Mouse (Mus musculus) CD4-positive, CD25-positive, alpha-beta regulatory T cell (primary cell): ENCODE measurements around the gene Gpx4. TPM values are rescaled to one million over a fixed set of nuclear protein-coding genes. Genes with fewer than 3 reads are reported as not detected.

Experiments used
- polyA plus RNA-seq: library from polyadenylated mRNA; unstranded; fragments of 100-300 nt; shearing (Covaris generic); gene quantifications from one replicate; pipeline ENCODE4 v1.2.1, GENCODE M21; 2017

Gpx4 gene
- polyA plus RNA-seq = 441 TPM

GRCm38 (mm10) chr10:80047041-80047565, at the start of gene Gpx4:
TSS of gene Gpx4 (plus strand) at chr10:80047166.

GRCm38 (mm10) chr10:80016511-80016910, 30.5 kb upstream of the Gpx4 start, which contains the start of gene Arhgap45:
TSS of gene Arhgap45 (plus strand) at chr10:80016653.

GRCm38 (mm10) chr10:80039559-80039979, 7.4 kb upstream of the Gpx4 start, which contains the start of gene Polr2e:
TSS of gene Polr2e (minus strand) at chr10:80039795.

GRCm38 (mm10) chr10:80105460-80105859, 58.5 kb downstream of the Gpx4 start, which contains the start of gene Sbno2:
TSS of gene Sbno2 (minus strand) at chr10:80105571.

Other genes starting within 250 kb of the Gpx4 start
- gene Misp, start 226.2 kb upstream of the Gpx4 start, polyA plus RNA-seq = not detected
- 318 TPM for gene Ptbp1, start 192.7 kb upstream of the Gpx4 start, polyA plus RNA-seq
- not detected for gene Prtn3, start 172.7 kb upstream of the Gpx4 start, polyA plus RNA-seq
- gene Plppr3, start 172.5 kb upstream of the Gpx4 start, polyA plus RNA-seq = 4.5 TPM
- not detected for gene Elane, start 160.9 kb upstream of the Gpx4 start, polyA plus RNA-seq
- gene Cfd, start 156.3 kb upstream of the Gpx4 start, polyA plus RNA-seq = not detected
- gene Med16, start 138.2 kb upstream of the Gpx4 start, polyA plus RNA-seq = 40.9 TPM
- 23.3 TPM for gene Gm26602, start 136.3 kb upstream of the Gpx4 start, polyA plus RNA-seq
- gene Kiss1r, start 130.2 kb upstream of the Gpx4 start, polyA plus RNA-seq = 0.50 TPM
- 193 TPM for gene R3hdm4, start 126.0 kb upstream of the Gpx4 start, polyA plus RNA-seq
- 9.6 TPM for gene Arid3a, start 120.1 kb upstream of the Gpx4 start, polyA plus RNA-seq
- gene Wdr18, start 87.0 kb upstream of the Gpx4 start, polyA plus RNA-seq = 73.4 TPM
- gene Grin3b, start 76.5 kb upstream of the Gpx4 start, polyA plus RNA-seq = not detected
- 32.9 TPM for gene Tmem259, start 62.8 kb upstream of the Gpx4 start, polyA plus RNA-seq
- gene Cnn2, start 58.6 kb upstream of the Gpx4 start, polyA plus RNA-seq = 937 TPM
- gene Abca7, start 50.7 kb upstream of the Gpx4 start, polyA plus RNA-seq = 60.9 TPM
- 916 TPM for gene Arhgap45, start 30.5 kb upstream of the Gpx4 start, polyA plus RNA-seq
- 195 TPM for gene Polr2e, start 7.4 kb upstream of the Gpx4 start, polyA plus RNA-seq
- gene Sbno2, start 58.4 kb downstream of the Gpx4 start, polyA plus RNA-seq = 59.4 TPM
- 47.2 TPM for gene Stk11, start 68.6 kb downstream of the Gpx4 start, polyA plus RNA-seq
- gene Atp5d, start 91.5 kb downstream of the Gpx4 start, polyA plus RNA-seq = 400 TPM
- gene Cbarp, start 93.7 kb downstream of the Gpx4 start, polyA plus RNA-seq = 3.4 TPM
- gene Midn, start 101.1 kb downstream of the Gpx4 start, polyA plus RNA-seq = 5.6 TPM
- 228 TPM for gene Cirbp, start 118.8 kb downstream of the Gpx4 start, polyA plus RNA-seq
- 21.5 TPM for gene 1600002K03Rik, start 125.8 kb downstream of the Gpx4 start, polyA plus RNA-seq
- 0.17 TPM for gene Efna2, start 132.3 kb downstream of the Gpx4 start, polyA plus RNA-seq
- gene Mum1, start 179.3 kb downstream of the Gpx4 start, polyA plus RNA-seq = 119 TPM
- gene Ndufs7, start 202.0 kb downstream of the Gpx4 start, polyA plus RNA-seq = 273 TPM
- gene Gamt, start 213.8 kb downstream of the Gpx4 start, polyA plus RNA-seq = 0.67 TPM
- 94.1 TPM for gene Dazap1, start 214.3 kb downstream of the Gpx4 start, polyA plus RNA-seq
- 790 TPM for gene Rps15, start 245.3 kb downstream of the Gpx4 start, polyA plus RNA-seq
- gene Apc2, start 248.8 kb downstream of the Gpx4 start, polyA plus RNA-seq = 0.24 TPM